In genomic region chr4:148074521-148075189, GRCm38 (mm10) we compare ENCODE assay signal across 8 mouse cellular contexts. TPM values are rescaled to one million over a fixed set of nuclear protein-coding genes. Genes with fewer than 3 reads are reported as not detected.
DNase-seq lines count a peak whose midpoint lies in the region; ATAC-seq and TF ChIP-seq lines count a peak whose summit lies in the region.

No protein-coding gene starts in this region.

- no peaks in the 10 kb centered on the region for H3K36me3 ChIP-seq in kidney, postnatal 0 days (ENCODE audit: insufficient read depth, low read length)
- peaks cover under 1% of the 10 kb centered on the region; the same call in 1 of the 2 replicates for H3K36me3 ChIP-seq in liver, embryonic 15.5 days (replicated peaks)
- no peaks in the 10 kb centered on the region for H3K36me3 ChIP-seq in stomach, embryonic 16.5 days (ENCODE audit: control insufficient read depth, insufficient read depth, low read length)

- no peak overlapping the region for H3K9ac ChIP-seq in kidney, postnatal 0 days (ENCODE audit: low read depth, low read length)
- peak overlapping the region; percentile 33; the same call in 1 of the 2 replicates for H3K9ac ChIP-seq in liver, embryonic 15.5 days
- peak overlapping the region; percentile 51 for H3K9ac ChIP-seq in stomach, embryonic 16.5 days (ENCODE audit: low read length)

- H3K4me2 ChIP-seq in kidney, postnatal 0 days (ENCODE audit: low read length) = peak overlapping the region; percentile 48
- H3K4me2 ChIP-seq in liver, embryonic 15.5 days = peak overlapping the region; percentile 65
- H3K4me2 ChIP-seq in stomach, embryonic 16.5 days (ENCODE audit: low read depth, low read length) = peak overlapping the region; percentile 54

- peak; percentile 68 for DNase-seq in kidney, postnatal 0 days (ENCODE audit: low spot score)
- DNase-seq in kidney, adult 18-20 months = no peak
- peak; percentile 85 for DNase-seq in R1 (ENCODE audit: low read depth, low spot score)
- peak; percentile 38 for DNase-seq in forelimb bud, embryonic 11.5 days (ENCODE audit: low read depth, low spot score)
- no peak for DNase-seq in layer of hippocampus, postnatal 36 days
- no peak for DNase-seq in layer of hippocampus, postnatal 25 days (ENCODE audit: extremely low spot score in 1 of 2, low spot score in 1 of 2)

- peak; percentile 68 for TF ChIP-seq CTCF in kidney, postnatal 0 days (IDR thresholded peaks at IDR 0.05; ENCODE audit: low read depth)

- WGBS in kidney, postnatal 0 days = 46% methylated on average over 17 of the region's 17 CpGs
- 44% methylated on average over 17 of the region's 17 CpGs for WGBS in liver, embryonic 15.5 days (ENCODE audit: insufficient replicate concordance)
- WGBS in stomach, embryonic 16.5 days = 38% methylated on average over 17 of the region's 17 CpGs

- H3K4me3 ChIP-seq in kidney, postnatal 0 days (replicated peaks; ENCODE audit: low read depth, low read length) = no peak overlapping the region
- H3K4me3 ChIP-seq in liver, embryonic 15.5 days (replicated peaks) = peak overlapping the region; percentile 36
- H3K4me3 ChIP-seq in stomach, embryonic 16.5 days (replicated peaks; ENCODE audit: low read length) = peak overlapping the region; percentile 38

- no peaks in the 10 kb centered on the region for H3K27me3 ChIP-seq in kidney, postnatal 0 days (ENCODE audit: insufficient read depth, low read length)
- H3K27me3 ChIP-seq in liver, embryonic 15.5 days = no peaks in the 10 kb centered on the region; the same call in 1 of the 2 replicates
- no peaks in the 10 kb centered on the region for H3K27me3 ChIP-seq in stomach, embryonic 16.5 days (ENCODE audit: control insufficient read depth, insufficient read depth, low read length)

- ATAC-seq in kidney, postnatal 0 days (replicated peaks; ENCODE audit: low FRiP score, low read depth) = no peak
- 0 out of 2 replicates have a peak, but pooled peaks have one; percentile 7 for ATAC-seq in liver, embryonic 15.5 days (ENCODE audit: insufficient read depth)
- ATAC-seq in stomach, embryonic 16.5 days (ENCODE audit: insufficient read depth, low FRiP score) = peak; percentile 21; the same call in 1 of the 2 replicates

- H3K4me1 ChIP-seq in kidney, postnatal 0 days (replicated peaks; ENCODE audit: insufficient read depth, low read length) = no peaks in the 10 kb centered on the region
- peaks cover 11% of the 10 kb centered on the region for H3K4me1 ChIP-seq in liver, embryonic 15.5 days (replicated peaks)
- no peaks in the 10 kb centered on the region for H3K4me1 ChIP-seq in stomach, embryonic 16.5 days (ENCODE audit: control insufficient read depth, insufficient read depth, low read length)

- no peaks in the 10 kb centered on the region for H3K9me3 ChIP-seq in kidney, postnatal 0 days (replicated peaks; ENCODE audit: low read length)
- no peaks in the 10 kb centered on the region for H3K9me3 ChIP-seq in liver, embryonic 15.5 days (replicated peaks)
- H3K9me3 ChIP-seq in stomach, embryonic 16.5 days (replicated peaks; ENCODE audit: control insufficient read depth, low read length) = no peaks in the 10 kb centered on the region

- no peak overlapping the region for H3K27ac ChIP-seq in kidney, postnatal 0 days
- no peak overlapping the region for H3K27ac ChIP-seq in liver, embryonic 15.5 days (replicated peaks)
- H3K27ac ChIP-seq in stomach, embryonic 16.5 days (ENCODE audit: low read length) = no peak overlapping the region

RNA-seq across cellular contexts. Expression of gene Agtrap, which starts 13.2 kb away (rescaled TPM):
- polyA plus RNA-seq in kidney, postnatal 0 days (2015; fragmentation: Nextera tagmentation; extraction: Ambion mirVana) = 38.4 and 38.9 TPM in 2 replicates
- 10.0 and 11.0 TPM in 2 replicates for polyA plus RNA-seq in liver, embryonic 15.5 days (2015; fragmentation: Nextera tagmentation; extraction: Ambion mirVana)
- polyA plus RNA-seq in stomach, embryonic 16.5 days (2015; fragmentation: Nextera tagmentation; extraction: Ambion mirVana) = 16.5 and 16.9 TPM in 2 replicates
- total RNA-seq in layer of hippocampus, postnatal 36 days (2021) = 1 to 10 TPM; 7.3 TPM
- total RNA-seq in layer of hippocampus, postnatal 25 days (2021) = 1 to 10 TPM; 6.2 to 6.9 TPM

RNA-seq across cellular contexts. Expression of gene Mthfr, which starts 35.8 kb away (rescaled TPM):
- polyA plus RNA-seq in kidney, postnatal 0 days (2015; fragmentation: Nextera tagmentation; extraction: Ambion mirVana) = 14.6 and 16.6 TPM in 2 replicates
- 9.8 and 10.0 TPM in 2 replicates for polyA plus RNA-seq in liver, embryonic 15.5 days (2015; fragmentation: Nextera tagmentation; extraction: Ambion mirVana)
- polyA plus RNA-seq in stomach, embryonic 16.5 days (2015; fragmentation: Nextera tagmentation; extraction: Ambion mirVana) = 26.0 and 26.7 TPM in 2 replicates
- 10 to 100 TPM; 29.1 to 33.2 TPM for total RNA-seq in layer of hippocampus, postnatal 36 days (2021)
- 10 to 100 TPM; 28.7 to 31.9 TPM for total RNA-seq in layer of hippocampus, postnatal 25 days (2021)

RNA-seq across cellular contexts. Expression of gene Clcn6, which starts 36.0 kb away (rescaled TPM):
- polyA plus RNA-seq in kidney, postnatal 0 days (2015; fragmentation: Nextera tagmentation; extraction: Ambion mirVana) = 4.2 and 5.0 TPM in 2 replicates
- 1.5 and 1.6 TPM in 2 replicates for polyA plus RNA-seq in liver, embryonic 15.5 days (2015; fragmentation: Nextera tagmentation; extraction: Ambion mirVana)
- 5.7 and 6.1 TPM in 2 replicates for polyA plus RNA-seq in stomach, embryonic 16.5 days (2015; fragmentation: Nextera tagmentation; extraction: Ambion mirVana)
- total RNA-seq in layer of hippocampus, postnatal 36 days (2021) = 10 to 100 TPM; 71.1 to 75.3 TPM
- 10 to 100 TPM; 70.9 to 73.9 TPM for total RNA-seq in layer of hippocampus, postnatal 25 days (2021)

RNA-seq across cellular contexts. Expression of gene Mad2l2, which starts 55.5 kb away (rescaled TPM):
- polyA plus RNA-seq in kidney, postnatal 0 days (2015; fragmentation: Nextera tagmentation; extraction: Ambion mirVana) = 73.1 and 77.2 TPM in 2 replicates
- 12.9 and 13.2 TPM in 2 replicates for polyA plus RNA-seq in liver, embryonic 15.5 days (2015; fragmentation: Nextera tagmentation; extraction: Ambion mirVana)
- 35.1 and 36.1 TPM in 2 replicates for polyA plus RNA-seq in stomach, embryonic 16.5 days (2015; fragmentation: Nextera tagmentation; extraction: Ambion mirVana)
- 10 to 100 TPM; 14.5 to 15.6 TPM for total RNA-seq in layer of hippocampus, postnatal 36 days (2021)
- 10 to 100 TPM; 15.0 to 16.5 TPM for total RNA-seq in layer of hippocampus, postnatal 25 days (2021)

RNA-seq across cellular contexts. Expression of gene Draxin, which starts 55.8 kb away (rescaled TPM):
- polyA plus RNA-seq in kidney, postnatal 0 days (2015; fragmentation: Nextera tagmentation; extraction: Ambion mirVana) = 0.14 and 0.24 TPM in 2 replicates
- polyA plus RNA-seq in liver, embryonic 15.5 days (2015; fragmentation: Nextera tagmentation; extraction: Ambion mirVana) = 0.07 and 0.10 TPM in 2 replicates
- polyA plus RNA-seq in stomach, embryonic 16.5 days (2015; fragmentation: Nextera tagmentation; extraction: Ambion mirVana) = 0.04 and 0.06 TPM in 2 replicates
- total RNA-seq in layer of hippocampus, postnatal 36 days (2021) = 1 to 10 TPM; 1.3 to 1.6 TPM
- 1 to 10 TPM; 2.3 TPM for total RNA-seq in layer of hippocampus, postnatal 25 days (2021)

Comparison
In these comparisons a context has a peak if more than half of its experiments do, and no peak if none do; other contexts are left out.
1. DNase-seq: peak in kidney, postnatal 0 days (single experiment), R1 (single experiment) and forelimb bud, embryonic 11.5 days (single experiment); none in kidney, adult 18-20 months (single experiment), layer of hippocampus, postnatal 36 days (0 of 2) and layer of hippocampus, postnatal 25 days (0 of 2).
2. Peak in every context shown above with its lines, with median percentiles within 50 percentile points of each other: H3K4me2 ChIP-seq.